22 mouse cellular contexts compared by ENCODE assay signal in genomic region chr10:92992526-92992925, GRCm38 (mm10).
"Had no signal": no experiment of that assay in that cellular context is flagged by ENCODE, and none has a peak within 500 bp of the region (broad histone marks: within the 10 kb centered on the region; RNA-seq: fewer than 3 reads in every experiment).

No protein-coding gene starts in this region.

- H3K27me3 ChIP-seq: kidney, embryonic 15.5 days; limb, embryonic 12.5 days; limb, embryonic 15.5 days; midbrain, embryonic 12.5 days; midbrain, embryonic 15.5 days; neural tube, embryonic 12.5 days; neural tube, embryonic 15.5 days had no signal

- H3K27ac ChIP-seq: kidney, embryonic 15.5 days; limb, embryonic 12.5 days; limb, embryonic 15.5 days; liver, embryonic 14.5 days; macrophage; midbrain, embryonic 12.5 days; midbrain, embryonic 15.5 days; neural tube, embryonic 12.5 days; neural tube, embryonic 15.5 days; stomach, postnatal 0 days had no signal

- H3K9me3 ChIP-seq: kidney, embryonic 15.5 days; limb, embryonic 12.5 days; limb, embryonic 15.5 days; midbrain, embryonic 12.5 days; midbrain, embryonic 15.5 days; neural tube, embryonic 12.5 days; neural tube, embryonic 15.5 days had no signal

- H3K4me2 ChIP-seq: kidney, embryonic 15.5 days; limb, embryonic 12.5 days; limb, embryonic 15.5 days; liver, embryonic 11.5 days; lung, embryonic 14.5 days; midbrain, embryonic 12.5 days; midbrain, embryonic 15.5 days; neural tube, embryonic 12.5 days; neural tube, embryonic 15.5 days had no signal

- H3K4me3 ChIP-seq: kidney, embryonic 15.5 days; limb, embryonic 12.5 days; limb, embryonic 15.5 days; midbrain, embryonic 12.5 days; midbrain, embryonic 15.5 days; neural tube, embryonic 12.5 days; neural tube, embryonic 15.5 days had no signal

- H3K9ac ChIP-seq: kidney, embryonic 15.5 days; limb, embryonic 12.5 days; limb, embryonic 15.5 days; liver, embryonic 14.5 days; liver, postnatal 0 days; lung, embryonic 14.5 days; midbrain, embryonic 12.5 days; midbrain, embryonic 15.5 days; neural tube, embryonic 12.5 days; neural tube, embryonic 15.5 days had no signal

- ATAC-seq: liver, postnatal 0 days; lung, postnatal 0 days; midbrain, embryonic 15.5 days had no signal

- DNase-seq: kidney, adult 8-10 months; kidney, postnatal 10 days; kidney, postnatal 36 days; left cerebral cortex, postnatal 4 days; liver, postnatal 0 days; lung, embryonic 14.5 days; right cerebral cortex, adult 18-20 months; right cerebral cortex, postnatal 14 days; right cerebral cortex, postnatal 4 days; thymus, postnatal 25 days had no signal

- H3K36me3 ChIP-seq: kidney, embryonic 15.5 days; limb, embryonic 12.5 days; limb, embryonic 15.5 days; midbrain, embryonic 12.5 days; midbrain, embryonic 15.5 days; neural tube, embryonic 12.5 days; neural tube, embryonic 15.5 days had no signal

- H3K4me1 ChIP-seq: kidney, embryonic 15.5 days; limb, embryonic 12.5 days; limb, embryonic 15.5 days; midbrain, embryonic 12.5 days; midbrain, embryonic 15.5 days; neural tube, embryonic 12.5 days; neural tube, embryonic 15.5 days had no signal
